In genomic region chr3:73354861-73355496, GRCm38 (mm10) we compare ENCODE assay signal across 30 mouse cellular contexts.
DNase-seq lines count a peak whose midpoint lies in the region; ATAC-seq and TF ChIP-seq lines count a peak whose summit lies in the region.
"Had no signal": no experiment of that assay in that cellular context is flagged by ENCODE, and none has a peak within 500 bp of the region (broad histone marks: within the 10 kb centered on the region; RNA-seq: fewer than 3 reads in every experiment).

No protein-coding gene starts in this region.

- no peaks in the 10 kb centered on the region for H3K36me3 ChIP-seq in intestine, embryonic 15.5 days
- no peaks in the 10 kb centered on the region for H3K36me3 ChIP-seq in stomach, postnatal 0 days (ENCODE audit: control insufficient read depth, insufficient read depth, low read length)
- no peaks in the 10 kb centered on the region for H3K36me3 ChIP-seq in forebrain, embryonic 10.5 days (replicated peaks)
- H3K36me3 ChIP-seq: forebrain, embryonic 12.5 days; hindbrain, embryonic 12.5 days; limb, embryonic 10.5 days; limb, embryonic 15.5 days; liver, embryonic 13.5 days; midbrain, embryonic 15.5 days had no signal

- no peak overlapping the region for H3K27ac ChIP-seq in intestine, embryonic 15.5 days
- no peak overlapping the region for H3K27ac ChIP-seq in stomach, postnatal 0 days (replicated peaks)
- H3K27ac ChIP-seq in forebrain, embryonic 10.5 days = no peak overlapping the region
- H3K27ac ChIP-seq: forebrain, embryonic 12.5 days; gastrocnemius, adult 2 months; hindbrain, embryonic 12.5 days; kidney, postnatal 0 days; limb, embryonic 10.5 days; limb, embryonic 15.5 days; liver, embryonic 13.5 days; midbrain, embryonic 15.5 days had no signal

- H3K27me3 ChIP-seq in intestine, embryonic 15.5 days (replicated peaks) = no peaks in the 10 kb centered on the region
- H3K27me3 ChIP-seq in stomach, postnatal 0 days (ENCODE audit: control insufficient read depth, insufficient read depth, low read length) = no peaks in the 10 kb centered on the region
- H3K27me3 ChIP-seq in forebrain, embryonic 10.5 days (ENCODE audit: poor library complexity, severe bottlenecking) = no peaks in the 10 kb centered on the region
- H3K27me3 ChIP-seq: forebrain, embryonic 12.5 days; hindbrain, embryonic 12.5 days; limb, embryonic 15.5 days; liver, embryonic 13.5 days; midbrain, embryonic 15.5 days had no signal

- no peak for TF ChIP-seq CTCF in stomach, postnatal 0 days (IDR thresholded peaks at IDR 0.05; ENCODE audit: low read depth)

- peak; percentile 63 for ATAC-seq in intestine, embryonic 15.5 days
- no peak for ATAC-seq in stomach, postnatal 0 days (ENCODE audit: low FRiP score, low TSS enrichment)
- ATAC-seq: forebrain, postnatal 0 days; midbrain, embryonic 15.5 days had no signal

- H3K4me1 ChIP-seq in intestine, embryonic 15.5 days (replicated peaks) = no peaks in the 10 kb centered on the region
- no peaks in the 10 kb centered on the region for H3K4me1 ChIP-seq in stomach, postnatal 0 days (replicated peaks; ENCODE audit: control insufficient read depth, insufficient read depth)
- H3K4me1 ChIP-seq in forebrain, embryonic 10.5 days = no peaks in the 10 kb centered on the region
- H3K4me1 ChIP-seq: forebrain, embryonic 12.5 days; hindbrain, embryonic 12.5 days; limb, embryonic 10.5 days; limb, embryonic 15.5 days; liver, embryonic 13.5 days; midbrain, embryonic 15.5 days had no signal

- H3K9ac ChIP-seq in intestine, embryonic 15.5 days = no peak overlapping the region
- H3K9ac ChIP-seq in stomach, postnatal 0 days (ENCODE audit: low read length) = no peak overlapping the region
- H3K9ac ChIP-seq: forebrain, embryonic 12.5 days; forebrain, postnatal 0 days; hindbrain, embryonic 12.5 days; limb, embryonic 15.5 days; liver, embryonic 13.5 days; midbrain, embryonic 15.5 days had no signal

- 44% methylated on average over 1 of the region's 1 CpGs for WGBS in intestine, embryonic 15.5 days
- WGBS in stomach, postnatal 0 days = 25% methylated on average over 1 of the region's 1 CpGs
- 86% methylated on average over 1 of the region's 1 CpGs for WGBS in forebrain, embryonic 10.5 days

- peak; percentile 15 for DNase-seq in left cerebral cortex, adult 18-20 months (ENCODE audit: low spot score in 2 of 2)
- no peak for DNase-seq in left cerebral cortex, adult 11 months (ENCODE audit: low spot score)
- DNase-seq in right cerebral cortex, adult 18-20 months = peak; percentile 30
- DNase-seq in right cerebral cortex, postnatal 14 days = no peak
- DNase-seq in stomach, postnatal 0 days (ENCODE audit: low spot score) = no peak
- DNase-seq in urinary bladder, adult 18-20 months (ENCODE audit: low spot score in 2 of 2) = no peak
- DNase-seq in forebrain, embryonic 10.5 days (ENCODE audit: extremely low spot score, low spot score) = no peak
- DNase-seq: adrenal gland, adult 8-10 months; B cell, adult 2 months; cerebellum, adult 11-12 months; cerebellum, postnatal 10 days; forebrain, postnatal 0 days; gastrocnemius, adult 2 months; gastrocnemius, postnatal 36 days; heart, adult 18-20 months; heart, postnatal 36 days; kidney, adult 8-10 months; kidney, postnatal 4 days; liver, embryonic 13.5 days; lung, adult 18-20 months; lung, postnatal 10 days had no signal

- H3K4me3 ChIP-seq in intestine, embryonic 15.5 days (replicated peaks) = no peak overlapping the region
- H3K4me3 ChIP-seq in stomach, postnatal 0 days (ENCODE audit: low read depth, low read length) = no peak overlapping the region
- H3K4me3 ChIP-seq in forebrain, embryonic 10.5 days = no peak overlapping the region
- H3K4me3 ChIP-seq: erythroblast, embryonic 14.5 days; forebrain, embryonic 12.5 days; gastrocnemius, adult 2 months; hindbrain, embryonic 12.5 days; limb, embryonic 10.5 days; limb, embryonic 15.5 days; liver, embryonic 13.5 days; midbrain, embryonic 15.5 days had no signal

- TF ChIP-seq EP300 in stomach, postnatal 0 days (optimal IDR thresholded peaks at IDR 0.05) = peak; percentile 16

- no peaks in the 10 kb centered on the region for H3K9me3 ChIP-seq in intestine, embryonic 15.5 days
- no peaks in the 10 kb centered on the region for H3K9me3 ChIP-seq in stomach, postnatal 0 days (ENCODE audit: control insufficient read depth, low read length)
- no peaks in the 10 kb centered on the region for H3K9me3 ChIP-seq in forebrain, embryonic 10.5 days
- H3K9me3 ChIP-seq: forebrain, embryonic 12.5 days; hindbrain, embryonic 12.5 days; limb, embryonic 10.5 days; limb, embryonic 15.5 days; liver, embryonic 13.5 days; midbrain, embryonic 15.5 days had no signal

- H3K4me2 ChIP-seq in intestine, embryonic 15.5 days (replicated peaks) = no peak overlapping the region
- no peak overlapping the region for H3K4me2 ChIP-seq in stomach, postnatal 0 days (replicated peaks; ENCODE audit: low read depth)
- H3K4me2 ChIP-seq: forebrain, embryonic 12.5 days; heart, embryonic 11.5 days; hindbrain, embryonic 12.5 days; limb, embryonic 15.5 days; liver, embryonic 13.5 days; midbrain, embryonic 15.5 days had no signal

Comparison
In these comparisons a context has a peak if more than half of its experiments do, and no peak if none do; other contexts are left out.
1. DNase-seq: peak in left cerebral cortex, adult 18-20 months (2 of 2) and right cerebral cortex, adult 18-20 months (single experiment); none in left cerebral cortex, adult 11 months (single experiment), right cerebral cortex, postnatal 14 days (single experiment), stomach, postnatal 0 days (single experiment), urinary bladder, adult 18-20 months (0 of 2) and forebrain, embryonic 10.5 days (single experiment).